Mouse (Mus musculus) bone marrow macrophage, adult 2 months (primary cell): ENCODE measurements around the gene Usp49.

ENCODE experiments used
- CTCF ChIP-seq: IDR thresholded peaks from 2 replicates; pipeline ENCODE4 v1.5.1; 2012; ENCODE audit warnings: low read depth, mild to moderate bottlenecking, low read length, moderate library complexity
- POLR2A ChIP-seq: IDR thresholded peaks from 2 replicates; pipeline ENCODE4 v1.6.1; 2012; ENCODE audit warnings: mild to moderate bottlenecking, low read depth, low read length, borderline replicate concordance

GRCm38 (mm10) chr17:47593215-47593853 lies 37.2 kb upstream of the Usp49 start:
- TF ChIP-seq POLR2A (no peak; the same call in 1 of the 2 replicates), CTCF (no peak)
